23 mouse cellular contexts compared by ENCODE assay signal in genomic region chr8:69752437-69752836, GRCm38 (mm10). TPM values are rescaled to one million over a fixed set of nuclear protein-coding genes. Genes with fewer than 3 reads are reported as not detected.
"Had no signal": no experiment of that assay in that cellular context is flagged by ENCODE, and none has a peak within 500 bp of the region (broad histone marks: within the 10 kb centered on the region; RNA-seq: fewer than 3 reads in every experiment).

No protein-coding gene starts in this region.

- H3K4me3 ChIP-seq: kidney, embryonic 15.5 days; limb, embryonic 12.5 days; limb, embryonic 15.5 days; midbrain, embryonic 10.5 days; midbrain, embryonic 13.5 days; myocyte; neural tube, embryonic 13.5 days had no signal

- H3K27ac ChIP-seq: kidney, embryonic 15.5 days; limb, embryonic 12.5 days; limb, embryonic 15.5 days; midbrain, embryonic 10.5 days; midbrain, embryonic 13.5 days; neural tube, embryonic 13.5 days had no signal

- H3K9me3 ChIP-seq: kidney, embryonic 15.5 days; limb, embryonic 12.5 days; limb, embryonic 15.5 days; midbrain, embryonic 10.5 days; midbrain, embryonic 13.5 days; neural tube, embryonic 13.5 days had no signal

- ATAC-seq: intestine, postnatal 0 days; midbrain, embryonic 13.5 days; midbrain, embryonic 16.5 days had no signal

- DNase-seq: kidney, adult 8-10 months; kidney, postnatal 10 days; kidney, postnatal 36 days; left cerebral cortex, postnatal 4 days; lung, adult 2 months; lung, postnatal 14 days; lung, postnatal 4 days; thymus, adult 18-20 months; thymus, postnatal 36 days had no signal

- H3K9ac ChIP-seq: kidney, embryonic 15.5 days; limb, embryonic 12.5 days; limb, embryonic 15.5 days; midbrain, embryonic 13.5 days; neural tube, embryonic 13.5 days had no signal

- H3K27me3 ChIP-seq: kidney, embryonic 15.5 days; limb, embryonic 12.5 days; limb, embryonic 15.5 days; midbrain, embryonic 13.5 days; neural tube, embryonic 13.5 days had no signal

- H3K4me2 ChIP-seq: kidney, embryonic 15.5 days; limb, embryonic 12.5 days; limb, embryonic 15.5 days; midbrain, embryonic 13.5 days; neural tube, embryonic 13.5 days had no signal

RNA-seq across cellular contexts. Expression of gene Gm20422, which starts 22.2 kb away (rescaled TPM):
- total RNA-seq: monocyte, adult 5-6 weeks; neutrophil, adult 5-6 weeks had no signal
- polyA plus RNA-seq: kidney, embryonic 15.5 days; limb, embryonic 12.5 days; limb, embryonic 15.5 days; small intestine, adult 2 months; stomach, embryonic 16.5 days; testis, adult 2 months had no signal
